ENCODE assay signal across 11 mouse cellular contexts in the genomic region with DNA sequence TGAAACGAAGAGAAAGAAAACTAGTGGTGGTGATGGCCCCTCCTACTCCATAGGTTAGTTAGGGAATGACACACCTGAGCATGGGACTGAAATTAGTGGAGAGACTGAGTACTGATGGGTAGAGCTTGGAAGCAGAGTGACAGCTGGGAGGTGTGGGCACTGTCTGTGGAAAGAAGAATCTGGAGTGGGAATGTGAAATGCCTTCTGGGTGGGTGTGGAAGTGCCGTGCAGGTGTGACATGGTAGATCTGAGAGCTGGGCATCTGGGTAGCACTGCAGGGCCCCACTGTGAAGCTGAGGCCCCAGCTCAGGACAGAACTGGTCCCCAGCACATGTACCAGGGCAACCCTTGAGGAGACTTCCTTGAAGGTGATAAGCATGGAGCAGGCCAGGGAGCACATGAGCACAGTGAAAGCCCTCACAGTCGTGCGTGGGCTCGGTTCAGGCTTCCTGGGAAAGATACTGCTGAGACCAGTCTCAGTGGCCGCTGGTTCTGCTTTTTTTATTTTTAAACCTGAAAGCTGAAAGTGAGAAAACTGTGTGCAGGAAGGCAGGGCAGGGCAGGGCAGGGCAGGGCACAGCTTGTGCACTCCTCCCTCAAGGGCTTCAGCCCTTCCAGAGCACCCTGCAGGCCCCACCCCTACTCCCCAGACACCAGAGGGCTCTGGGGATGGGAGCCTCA. TPM values are rescaled to one million over a fixed set of nuclear protein-coding genes. Genes with fewer than 3 reads are reported as not detected.
DNase-seq lines count a peak whose midpoint lies in the region; ATAC-seq lines count a peak whose summit lies in the region.
"Had no signal": no experiment of that assay in that cellular context is flagged by ENCODE, and none has a peak within 500 bp of the region (broad histone marks: within the 10 kb centered on the region; RNA-seq: fewer than 3 reads in every experiment).

No protein-coding gene starts in this region.

- no peaks in the 10 kb centered on the region for H3K27me3 ChIP-seq in embryonic facial prominence, embryonic 15.5 days
- H3K27me3 ChIP-seq: midbrain, embryonic 13.5 days had no signal

- H3K36me3 ChIP-seq in embryonic facial prominence, embryonic 15.5 days, result peaks cover 41% of the 10 kb centered on the region

- peak; percentile 32 for ATAC-seq in embryonic facial prominence, embryonic 15.5 days (ENCODE audit: insufficient number of reproducible peaks, low FRiP score, low TSS enrichment, low read depth)
- no peak for ATAC-seq in activated CD4-positive, CD25-positive, alpha-beta regulatory T cell, adult 4 months
- ATAC-seq in erythroblast, adult 5-6 weeks (replicated peaks; ENCODE audit: low FRiP score, poor library complexity, severe bottlenecking), result no peak
- ATAC-seq: midbrain, embryonic 13.5 days had no signal

- no peak overlapping the region for H3K4me3 ChIP-seq in embryonic facial prominence, embryonic 15.5 days (replicated peaks)
- H3K4me3 ChIP-seq: midbrain, embryonic 13.5 days had no signal

- intact Hi-C loops in left cerebral cortex, postnatal 10 days (cut with DNase I), result no loop called here

- 40% methylated on average over 6 of the region's 6 CpGs for WGBS in embryonic facial prominence, embryonic 15.5 days

- H3K9me3 ChIP-seq in embryonic facial prominence, embryonic 15.5 days (replicated peaks), result no peaks in the 10 kb centered on the region
- H3K9me3 ChIP-seq: midbrain, embryonic 13.5 days had no signal

- peaks cover 66% of the 10 kb centered on the region for H3K4me1 ChIP-seq in embryonic facial prominence, embryonic 15.5 days
- H3K4me1 ChIP-seq: midbrain, embryonic 13.5 days had no signal

- no peak overlapping the region for H3K4me2 ChIP-seq in embryonic facial prominence, embryonic 15.5 days (replicated peaks)
- H3K4me2 ChIP-seq: midbrain, embryonic 13.5 days had no signal

- no peak overlapping the region for H3K9ac ChIP-seq in embryonic facial prominence, embryonic 15.5 days
- H3K9ac ChIP-seq: midbrain, embryonic 13.5 days had no signal

- peak; percentile 23 for DNase-seq in left cerebral cortex, adult 11 months (ENCODE audit: low spot score)
- DNase-seq in left cerebral cortex, postnatal 10 days (ENCODE audit: extremely low spot score in 1 of 2, low spot score in 2 of 2), result no peak
- DNase-seq in lung, adult 18-20 months, result peak; percentile 49 to 62
- DNase-seq in spleen, postnatal 36 days (ENCODE audit: low spot score in 2 of 2), result peak; percentile 76 to 78
- no peak for DNase-seq in retina, embryonic 14.5 days (ENCODE audit: low spot score)
- DNase-seq: cerebellum, adult 18-20 months; retina, postnatal 1 day had no signal

- peak overlapping the region; percentile 92 for H3K27ac ChIP-seq in embryonic facial prominence, embryonic 15.5 days (replicated peaks)
- H3K27ac ChIP-seq: midbrain, embryonic 13.5 days had no signal

RNA-seq across cellular contexts. Expression of a gene that starts 51.7 kb away (rescaled TPM):
- 10 to 100 TPM; 12.6 to 16.6 TPM for total RNA-seq in left cerebral cortex, postnatal 10 days (2021)
- polyA plus RNA-seq in embryonic facial prominence, embryonic 15.5 days (2015; fragmentation: Nextera tagmentation; extraction: Ambion mirVana), result 16.0 and 16.5 TPM in 2 replicates
- polyA plus RNA-seq in activated CD4-positive, CD25-positive, alpha-beta regulatory T cell, adult 4 months (2017; shearing (Covaris generic)), result 1 to 10 TPM; 7.6 to 9.9 TPM
- 1.5 TPM in 1 of 2 replicates, not detected in the other for total RNA-seq in erythroblast, adult 5-6 weeks (2015; ENCODE audit: low replicate concordance)
- 3.5 TPM in 1 of 2 replicates, not detected in the other for total RNA-seq in erythroblast, adult 5-6 weeks (2017; ENCODE audit: low replicate concordance)

RNA-seq across cellular contexts. Expression of a gene that starts 51.8 kb away (rescaled TPM):
- 10 to 100 TPM; 26.7 to 29.6 TPM for total RNA-seq in left cerebral cortex, postnatal 10 days (2021)
- polyA plus RNA-seq in embryonic facial prominence, embryonic 15.5 days (2015; fragmentation: Nextera tagmentation; extraction: Ambion mirVana), result 85.7 and 94.1 TPM in 2 replicates
- polyA plus RNA-seq in activated CD4-positive, CD25-positive, alpha-beta regulatory T cell, adult 4 months (2017; shearing (Covaris generic)), result 1 to 10 TPM; 7.5 to 8.2 TPM
- total RNA-seq in erythroblast, adult 5-6 weeks (2015; ENCODE audit: low replicate concordance), result 3.8 TPM in 1 of 2 replicates, not detected in the other
- 0.43 and 0.70 TPM in 2 replicates for total RNA-seq in erythroblast, adult 5-6 weeks (2017; ENCODE audit: low replicate concordance)

Comparison
In these comparisons a context has a peak if more than half of its experiments do, and no peak if none do; other contexts are left out.
1. DNase-seq: peak in left cerebral cortex, adult 11 months (single experiment), lung, adult 18-20 months (2 of 2) and spleen, postnatal 36 days (2 of 2); none in left cerebral cortex, postnatal 10 days (0 of 2) and retina, embryonic 14.5 days (single experiment).
2. RNA of a gene that starts 51.8 kb away (total RNA-seq): 26.7 to 29.6 TPM in left cerebral cortex, postnatal 10 days; 0.43 to 3.8 TPM in erythroblast, adult 5-6 weeks; every median in the first group is over 4 times any median in the second.